In the genomic region with DNA sequence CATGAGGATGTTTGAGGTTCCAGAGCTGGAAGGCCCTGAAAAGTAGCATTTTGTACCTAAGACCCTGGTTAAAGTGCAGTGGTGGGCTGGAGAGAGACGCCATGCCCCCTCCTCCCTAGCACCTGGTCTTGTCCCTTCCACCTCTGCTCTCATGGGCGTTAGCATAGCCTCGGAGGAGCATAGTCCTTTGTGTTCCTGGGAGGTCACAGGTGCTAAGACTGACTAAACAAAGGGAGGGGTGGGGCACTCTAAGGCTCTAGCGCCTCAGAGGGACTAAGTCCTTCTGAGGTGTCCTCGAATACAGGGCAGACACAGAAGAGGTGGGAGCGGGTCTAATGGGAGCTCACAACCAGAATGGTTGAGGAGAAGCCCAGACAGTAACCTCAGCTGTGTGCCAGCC, we compare ENCODE assay signal across 17 mouse cellular contexts. TPM values are rescaled to one million over a fixed set of nuclear protein-coding genes. Genes with fewer than 3 reads are reported as not detected.
"Had no signal": no experiment of that assay in that cellular context is flagged by ENCODE, and none has a peak within 500 bp of the region (broad histone marks: within the 10 kb centered on the region; RNA-seq: fewer than 3 reads in every experiment).

No protein-coding gene starts in this region.

- H3K27ac ChIP-seq: layer of hippocampus, adult 2 months; lung, embryonic 15.5 days; macrophage; neural tube, embryonic 12.5 days; stomach, embryonic 15.5 days had no signal

- H3K4me2 ChIP-seq: liver, embryonic 11.5 days; lung, embryonic 15.5 days; neural tube, embryonic 12.5 days; stomach, embryonic 15.5 days had no signal

- H3K36me3 ChIP-seq: lung, embryonic 15.5 days had no signal

- DNase-seq: kidney, adult 11 months; kidney, postnatal 10 days; kidney, postnatal 4 days; liver, postnatal 0 days; lung, postnatal 14 days; midbrain, embryonic 14.5 days; right cerebral cortex, postnatal 4 days; spleen, adult 18-20 months; thymus, postnatal 36 days had no signal

- H3K27me3 ChIP-seq: lung, embryonic 15.5 days; neural tube, embryonic 12.5 days; stomach, embryonic 15.5 days had no signal

- ATAC-seq: liver, postnatal 0 days had no signal

- H3K4me3 ChIP-seq: layer of hippocampus, adult 2 months; lung, embryonic 15.5 days; megakaryocyte, embryonic 14.5 days; neural tube, embryonic 12.5 days; stomach, embryonic 15.5 days had no signal

- H3K9me3 ChIP-seq: lung, embryonic 15.5 days; megakaryocyte, embryonic 14.5 days; neural tube, embryonic 12.5 days; stomach, embryonic 15.5 days had no signal

- H3K4me1 ChIP-seq: lung, embryonic 15.5 days; stomach, embryonic 15.5 days had no signal

- H3K9ac ChIP-seq: liver, postnatal 0 days; lung, embryonic 15.5 days; neural tube, embryonic 12.5 days; stomach, embryonic 15.5 days had no signal

RNA-seq across cellular contexts. Expression of a gene that starts 14.2 kb away (rescaled TPM):
- total RNA-seq: monocyte, adult 5-6 weeks had no signal
- polyA plus RNA-seq: macrophage had no signal
